Mouse (Mus musculus) embryonic facial prominence, embryonic 11.5 days (tissue): Measurements from ENCODE around the gene Pls1. TPM values are rescaled to one million over a fixed set of nuclear protein-coding genes. Genes with fewer than 3 reads are reported as not detected.

Experiments
- ATAC-seq: fragments of 200-750 bp; cut with Nextera tagmentation; replicated peaks from 2 replicates; pipeline ENCODE4 v1.8.0; 2017; ENCODE audit warnings: low read depth; ENCODE audit not compliant: insufficient number of reproducible peaks, low FRiP score, low TSS enrichment
- DNase-seq: peaks from one replicate; pipeline ENCODE4 v3.0.0-alpha.2; 2015; ENCODE audit warnings: low spot score
- H3K27ac ChIP-seq: fragments of 300-500 bp; sonication (generic); replicated peaks from 2 replicates; pipeline ENCODE4 v1.5.1; 2014; ENCODE audit warnings: mild to moderate bottlenecking, low read depth, low read length, control low read depth
- H3K27me3 ChIP-seq: fragments of 300-500 bp; sonication (generic); 2 replicates; pipeline ENCODE4 v1.6.1; 2014; ENCODE audit warnings: mild to moderate bottlenecking, low read length, moderate library complexity, mixed read lengths; ENCODE audit not compliant: control insufficient read depth, insufficient read depth
- H3K36me3 ChIP-seq: fragments of 300-500 bp; sonication (generic); replicated peaks from 2 replicates; pipeline ENCODE4 v1.6.1; 2014; ENCODE audit warnings: low read depth, mild to moderate bottlenecking, low read length, moderate library complexity, mixed read lengths; ENCODE audit not compliant: control insufficient read depth, insufficient read depth
- H3K4me1 ChIP-seq: fragments of 300-500 bp; sonication (generic); 2 replicates; pipeline ENCODE4 v1.6.1; 2014; ENCODE audit warnings: low read length, mixed read lengths; ENCODE audit not compliant: control insufficient read depth, insufficient read depth
- H3K4me2 ChIP-seq: fragments of 300-500 bp; sonication (generic); 2 replicates; pipeline ENCODE4 v1.6.1; 2014; ENCODE audit warnings: low read depth, mild to moderate bottlenecking, control low read depth, low read length, moderate library complexity
- H3K4me3 ChIP-seq: fragments of 300-500 bp; sonication (generic); 2 replicates; pipeline ENCODE4 v1.5.1; 2014; ENCODE audit warnings: low read depth, low read length, control low read depth
- H3K9ac ChIP-seq: fragments of 300-500 bp; sonication (generic); replicated peaks from 2 replicates; pipeline ENCODE4 v1.6.1; 2014; ENCODE audit warnings: mild to moderate bottlenecking, control low read depth, low read length
- H3K9me3 ChIP-seq: fragments of 300-500 bp; sonication (generic); replicated peaks from 2 replicates; pipeline ENCODE4 v1.6.1; 2016; ENCODE audit warnings: mild to moderate bottlenecking, low read length, inconsistent platforms, mixed read lengths; ENCODE audit not compliant: control insufficient read depth
- WGBS: fragments of 180-500 bp; shearing (Covaris S2); extraction: QIAGEN DNeasy Blood & Tissue Kit; methylation state at CpG from one replicate; pipeline ENCODE4 v1.1.7; 2014; 5-methylcytosine and 5-hydroxymethylcytosine counted together
- polyA plus RNA-seq: library from polyadenylated mRNA; unstranded; fragments of >200 nt; fragmentation: Nextera tagmentation; extraction: Ambion mirVana; gene quantifications from 2 replicates; pipeline ENCODE4 v1.2.1, GENCODE M21; 2014

Pls1 gene
- polyA plus RNA-seq, 1 experiment from 2014 or later: 8.6 TPM

DNA sequence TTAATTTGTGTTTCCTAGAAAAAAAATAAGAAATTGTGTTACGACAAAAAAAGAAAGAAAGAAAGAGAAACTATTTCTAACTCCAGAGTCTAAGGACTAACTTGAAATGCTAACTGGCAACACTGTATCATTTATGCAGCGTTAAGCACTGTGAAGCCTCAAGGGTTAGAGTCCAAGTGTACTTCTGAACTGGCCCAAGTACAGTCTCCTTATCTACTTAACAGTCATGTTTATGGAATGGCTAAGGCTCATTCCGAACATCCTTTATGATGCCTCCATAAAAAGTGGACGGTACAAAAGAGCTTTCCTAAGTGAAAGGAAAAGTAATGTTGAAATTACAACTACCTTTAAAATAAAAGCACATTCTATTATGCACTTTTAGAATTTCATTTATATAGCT, 29.4 kb downstream of the Pls1 start:
- no peak overlapping the region for H3K4me2 ChIP-seq

DNA sequence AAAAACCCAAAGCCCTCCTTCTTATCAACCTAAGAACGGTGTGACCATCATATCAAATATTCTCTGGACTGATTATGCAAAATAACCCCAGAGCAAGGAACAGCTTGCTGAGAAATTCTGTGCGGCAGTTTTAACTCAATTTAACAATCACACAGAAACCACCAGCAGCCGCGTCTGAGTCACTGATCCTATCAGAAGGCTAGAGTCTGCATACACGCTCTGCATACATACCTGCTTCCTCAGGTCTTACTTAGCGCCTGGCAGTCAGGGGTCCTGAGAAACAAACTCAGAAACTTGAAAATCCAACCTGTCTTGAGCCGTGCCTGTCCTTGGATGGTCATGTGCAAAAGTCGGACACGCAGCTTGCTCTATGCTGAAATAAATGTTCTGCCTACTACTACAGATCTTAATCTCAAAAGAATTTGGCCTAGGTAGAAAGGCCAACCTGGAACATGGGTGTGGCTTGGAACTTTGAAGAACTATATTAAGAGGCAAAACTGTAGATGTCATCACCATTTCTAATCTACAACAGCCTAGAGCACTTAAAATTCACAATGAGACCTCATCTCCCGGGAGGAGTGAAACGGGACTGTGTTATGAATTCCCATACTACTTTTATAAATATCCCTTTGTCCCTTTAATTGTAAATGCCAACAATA, 30.0 kb downstream of the Pls1 start:
- DNase-seq: no peak
- Histone ChIP-seq H3K4me1 (no peaks in the 10 kb centered on the region), H3K27me3 (no peaks in the 10 kb centered on the region), H3K9me3 (no peaks in the 10 kb centered on the region), H3K9ac (no peak overlapping the region), H3K4me3 (no peak overlapping the region), H3K4me2 (no peak overlapping the region), H3K27ac (no peak overlapping the region), H3K36me3 (no peaks in the 10 kb centered on the region)
- WGBS: 81% methylated on average over 11 of the region's 11 CpGs
- ATAC-seq: no peak

More for the DNA sequence above, 29.4 kb downstream of the Pls1 start:
- 91% methylated on average over 4 of the region's 4 CpGs for WGBS
- H3K4me1 ChIP-seq: no peaks in the 10 kb centered on the region
- no peaks in the 10 kb centered on the region for H3K27me3 ChIP-seq
- DNase-seq (no peak), ATAC-seq (no peak)
- H3K27ac ChIP-seq: no peak overlapping the region
- H3K4me3 ChIP-seq: no peak overlapping the region
- no peaks in the 10 kb centered on the region for H3K36me3 ChIP-seq
- no peaks in the 10 kb centered on the region for H3K9me3 ChIP-seq
- no peak overlapping the region for H3K9ac ChIP-seq

DNA sequence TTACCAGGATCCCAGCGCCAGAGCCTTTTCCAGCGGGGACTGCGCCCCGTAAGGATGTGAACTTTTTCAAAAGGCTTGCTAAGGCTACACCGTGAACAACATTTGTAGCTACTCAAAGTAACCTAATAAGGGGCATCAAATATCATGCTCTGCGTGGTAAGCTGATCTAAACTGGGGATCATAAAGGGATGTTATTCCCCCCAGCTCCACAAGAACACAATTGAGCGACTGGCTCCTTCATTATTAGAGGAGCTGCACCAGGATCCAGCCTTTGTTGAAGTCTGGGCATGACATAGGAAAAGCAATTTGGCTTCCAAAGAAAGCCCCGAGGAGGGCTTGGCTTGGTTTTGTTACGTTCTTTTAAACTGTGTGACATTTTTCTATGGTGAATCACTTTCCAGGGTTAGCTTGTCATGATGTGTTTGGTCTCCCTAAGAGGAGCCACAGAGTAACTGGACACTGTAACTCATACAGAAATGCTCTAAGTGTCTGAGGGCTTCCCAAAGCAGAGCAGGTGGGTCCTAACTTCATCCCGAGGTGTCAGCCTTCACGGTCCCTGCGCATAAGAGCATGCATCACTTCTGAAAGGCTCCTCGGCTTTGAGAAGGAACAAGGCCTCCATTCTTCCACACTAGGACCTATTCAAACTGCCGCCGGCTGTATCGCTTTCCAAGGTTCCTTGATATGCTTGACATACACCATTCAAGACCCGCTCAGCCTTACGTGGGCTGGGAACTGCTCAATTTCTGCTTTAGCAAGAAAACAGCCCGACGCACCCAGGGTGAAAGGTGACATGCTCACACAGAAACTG, 31.2 kb downstream of the Pls1 start:
- no peak overlapping the region for H3K4me3 ChIP-seq
- 35% methylated on average over 20 of the region's 20 CpGs for WGBS
- H3K9me3 ChIP-seq: no peaks in the 10 kb centered on the region
- H3K27ac ChIP-seq: 0 out of 2 replicates have a peak overlapping the region, but pooled peaks have one; percentile 4
- no peak overlapping the region for H3K4me2 ChIP-seq
- no peaks in the 10 kb centered on the region for H3K36me3 ChIP-seq
- no peaks in the 10 kb centered on the region for H3K27me3 ChIP-seq
- DNase-seq (peak; percentile 63), ATAC-seq (peak; percentile 63; the same call in 1 of the 2 replicates)
- no peaks in the 10 kb centered on the region for H3K4me1 ChIP-seq
- H3K9ac ChIP-seq: no peak overlapping the region

DNA sequence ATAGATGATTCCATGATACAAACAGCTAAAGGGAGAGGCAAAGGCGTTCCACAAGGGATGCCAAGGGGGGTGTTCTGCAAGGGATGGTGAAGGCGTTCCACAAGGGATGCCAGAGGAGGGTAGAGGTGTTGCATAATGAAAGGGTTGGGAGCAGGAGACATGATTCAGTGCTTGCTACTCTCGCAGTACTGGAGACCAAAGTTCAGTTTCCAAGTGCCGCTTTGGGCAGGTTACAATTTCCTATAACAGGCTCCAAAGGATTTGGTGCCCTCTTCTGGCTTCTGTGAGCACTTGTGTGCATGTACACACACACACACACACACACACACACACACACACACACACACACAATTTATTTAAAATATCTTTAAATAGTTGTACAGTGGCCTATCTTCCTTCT, 33.3 kb downstream of the Pls1 start:
- Histone ChIP-seq H3K36me3 (no peaks in the 10 kb centered on the region), H3K27me3 (no peaks in the 10 kb centered on the region), H3K4me2 (no peak overlapping the region), H3K9me3 (no peaks in the 10 kb centered on the region), H3K9ac (no peak overlapping the region), H3K4me1 (no peaks in the 10 kb centered on the region), H3K4me3 (no peak overlapping the region), H3K27ac (no peak overlapping the region)
- ATAC-seq (no peak), DNase-seq (no peak)
- WGBS: 92% methylated on average over 4 of the region's 4 CpGs

DNA sequence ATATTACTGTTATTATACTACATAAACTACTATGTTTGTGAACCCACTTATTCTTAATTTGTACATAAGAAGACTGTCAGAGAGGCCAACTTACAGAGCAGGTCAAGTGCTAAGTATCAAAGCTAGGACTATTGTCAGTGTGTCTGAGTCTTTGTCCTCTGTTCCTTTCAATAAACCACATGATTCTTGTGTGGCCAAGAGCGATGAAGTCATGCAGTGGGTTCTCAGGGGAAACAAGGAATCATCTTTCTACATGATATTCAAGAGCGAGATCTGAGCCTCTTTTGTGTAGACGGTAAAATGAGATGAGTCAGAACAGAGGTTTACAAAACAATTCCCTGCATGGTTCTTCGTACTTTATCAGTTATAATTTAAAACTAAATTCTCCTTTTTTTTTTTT, 35.5 kb downstream of the Pls1 start:
- 71% methylated on average over 4 of the region's 4 CpGs for WGBS
- no peak for ATAC-seq

DNA sequence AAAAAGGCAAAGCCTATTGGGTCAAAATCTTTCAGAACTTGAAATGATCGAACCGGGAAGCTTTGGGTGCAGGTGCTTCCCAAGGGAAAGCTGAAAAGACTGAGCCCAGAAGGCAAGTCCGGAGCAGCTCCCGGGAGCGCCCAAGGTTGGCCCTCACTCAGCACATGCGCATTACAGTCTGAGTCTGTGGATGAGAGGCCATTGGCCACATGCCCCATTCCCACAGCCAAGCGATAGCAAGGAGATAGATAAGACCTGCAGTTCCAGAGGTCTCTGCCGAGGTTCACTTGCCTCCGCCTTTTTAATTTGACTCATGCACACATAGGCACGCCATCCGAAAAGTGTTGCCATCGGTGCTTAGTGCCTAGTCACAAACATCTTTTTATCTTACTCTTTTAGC, 39.7 kb downstream of the Pls1 start:
- H3K27me3 ChIP-seq: no peaks in the 10 kb centered on the region
- H3K27ac ChIP-seq: no peak overlapping the region
- no peak overlapping the region for H3K4me3 ChIP-seq
- H3K4me2 ChIP-seq: no peak overlapping the region
- WGBS: 83% methylated on average over 12 of the region's 12 CpGs
- DNase-seq: no peak
- no peak overlapping the region for H3K9ac ChIP-seq
- no peaks in the 10 kb centered on the region for H3K36me3 ChIP-seq
- H3K9me3 ChIP-seq: no peaks in the 10 kb centered on the region
- no peaks in the 10 kb centered on the region for H3K4me1 ChIP-seq
- no peak for ATAC-seq

More for the DNA sequence above, 35.5 kb downstream of the Pls1 start:
- DNase-seq: no peak
- Histone ChIP-seq H3K27me3 (no peaks in the 10 kb centered on the region), H3K9me3 (no peaks in the 10 kb centered on the region), H3K27ac (no peak overlapping the region), H3K4me3 (no peak overlapping the region), H3K4me1 (no peaks in the 10 kb centered on the region), H3K9ac (no peak overlapping the region), H3K36me3 (no peaks in the 10 kb centered on the region), H3K4me2 (no peak overlapping the region)

DNA sequence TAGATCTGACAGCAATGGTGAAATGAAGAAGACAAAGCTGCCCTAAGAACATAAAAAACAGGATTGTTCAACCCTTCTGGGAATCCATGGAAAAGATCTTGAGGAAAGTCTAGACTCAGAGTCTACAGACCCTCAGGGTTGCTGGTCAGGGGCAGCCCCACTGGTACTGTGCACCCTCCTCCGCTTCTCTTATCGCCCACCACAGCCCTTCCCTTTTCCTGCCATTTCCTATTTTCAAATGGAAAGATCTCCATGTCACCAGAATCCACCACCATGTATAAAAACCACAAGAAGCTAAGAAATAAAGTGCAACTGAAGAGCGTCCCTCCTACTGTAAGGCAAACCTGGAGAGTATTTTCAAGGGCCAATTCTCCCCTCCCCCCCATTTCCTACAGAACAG, 41.3 kb downstream of the Pls1 start:
- H3K27me3 ChIP-seq: no peaks in the 10 kb centered on the region
- ATAC-seq: no peak
- H3K4me3 ChIP-seq: no peak overlapping the region
- no peak for DNase-seq
- 74% methylated on average over 3 of the region's 3 CpGs for WGBS
- no peaks in the 10 kb centered on the region for H3K36me3 ChIP-seq
- H3K4me1 ChIP-seq: no peaks in the 10 kb centered on the region
- no peak overlapping the region for H3K27ac ChIP-seq
- H3K9me3 ChIP-seq: no peaks in the 10 kb centered on the region
- H3K4me2 ChIP-seq: no peak overlapping the region
- H3K9ac ChIP-seq: no peak overlapping the region
